Mouse (Mus musculus) kidney, postnatal 0 days (tissue): ENCODE measurements around the gene Gm28230. TPM values are rescaled to one million over a fixed set of nuclear protein-coding genes. Genes with fewer than 3 reads are reported as not detected.
A peak's percentile ranks its signal among the peaks of the same experiment; 100 is the strongest.

ENCODE experiments used
- ATAC-seq: fragments of 200-750 bp; cut with Nextera tagmentation; replicated peaks from 2 replicates; pipeline ENCODE4 v1.8.0; 2017; ENCODE audit warnings: low read depth, moderate number of reproducible peaks, moderate TSS enrichment, moderate library complexity; ENCODE audit not compliant: low FRiP score
- DNase-seq: peaks from one replicate; pipeline ENCODE4 v3.0.0-alpha.2; 2016; ENCODE audit warnings: low spot score
- H3K27ac ChIP-seq: fragments of 300-500 bp; sonication (generic); 2 replicates; pipeline ENCODE4 v1.5.1; 2014; ENCODE audit warnings: mild to moderate bottlenecking
- H3K27me3 ChIP-seq: fragments of 300-500 bp; sonication (generic); 2 replicates; pipeline ENCODE4 v1.6.1; 2014; ENCODE audit warnings: low read length, mixed read lengths; ENCODE audit not compliant: insufficient read depth
- H3K36me3 ChIP-seq: fragments of 300-500 bp; sonication (generic); 2 replicates; pipeline ENCODE4 v1.6.1; 2014; ENCODE audit warnings: low read length, mixed read lengths; ENCODE audit not compliant: insufficient read depth
- H3K4me1 ChIP-seq: fragments of 300-500 bp; sonication (generic); replicated peaks from 2 replicates; pipeline ENCODE4 v1.6.1; 2014; ENCODE audit warnings: antibody characterized with exemption, low read length, mixed read lengths; ENCODE audit not compliant: insufficient read depth
- H3K4me2 ChIP-seq: fragments of 300-500 bp; sonication (generic); 2 replicates; pipeline ENCODE4 v1.6.1; 2014; ENCODE audit warnings: mild to moderate bottlenecking, low read length, moderate library complexity, mixed read lengths
- H3K4me3 ChIP-seq: fragments of 300-500 bp; sonication (generic); replicated peaks from 2 replicates; pipeline ENCODE4 v1.5.1; 2014; ENCODE audit warnings: low read depth, low read length
- H3K9ac ChIP-seq: fragments of 300-500 bp; sonication (generic); 2 replicates; pipeline ENCODE4 v1.6.1; 2014; ENCODE audit warnings: low read depth, low read length
- H3K9me3 ChIP-seq: fragments of 300-500 bp; sonication (generic); replicated peaks from 2 replicates; pipeline ENCODE4 v1.6.1; 2016; ENCODE audit warnings: low read length, inconsistent platforms, mixed read lengths
- CTCF ChIP-seq: IDR thresholded peaks from 2 replicates; pipeline ENCODE4 v1.5.1; 2016; ENCODE audit warnings: antibody characterized with exemption, low read depth, mild to moderate bottlenecking, moderate library complexity
- WGBS: fragments of 180-500 bp; shearing (Covaris S2); extraction: QIAGEN DNeasy Blood & Tissue Kit; methylation state at CpG from one replicate; pipeline ENCODE4 v1.1.7; 2014; 5-methylcytosine and 5-hydroxymethylcytosine counted together
- polyA plus RNA-seq: library from polyadenylated mRNA; unstranded; fragments of >200 nt; fragmentation: Nextera tagmentation; extraction: Ambion mirVana; gene quantifications from 2 replicates; pipeline ENCODE4 v1.2.1, GENCODE M21; 2015

The Gm28230 gene
- polyA plus RNA-seq, 1 experiment from 2014 or later, result 1.3 TPM

DNA sequence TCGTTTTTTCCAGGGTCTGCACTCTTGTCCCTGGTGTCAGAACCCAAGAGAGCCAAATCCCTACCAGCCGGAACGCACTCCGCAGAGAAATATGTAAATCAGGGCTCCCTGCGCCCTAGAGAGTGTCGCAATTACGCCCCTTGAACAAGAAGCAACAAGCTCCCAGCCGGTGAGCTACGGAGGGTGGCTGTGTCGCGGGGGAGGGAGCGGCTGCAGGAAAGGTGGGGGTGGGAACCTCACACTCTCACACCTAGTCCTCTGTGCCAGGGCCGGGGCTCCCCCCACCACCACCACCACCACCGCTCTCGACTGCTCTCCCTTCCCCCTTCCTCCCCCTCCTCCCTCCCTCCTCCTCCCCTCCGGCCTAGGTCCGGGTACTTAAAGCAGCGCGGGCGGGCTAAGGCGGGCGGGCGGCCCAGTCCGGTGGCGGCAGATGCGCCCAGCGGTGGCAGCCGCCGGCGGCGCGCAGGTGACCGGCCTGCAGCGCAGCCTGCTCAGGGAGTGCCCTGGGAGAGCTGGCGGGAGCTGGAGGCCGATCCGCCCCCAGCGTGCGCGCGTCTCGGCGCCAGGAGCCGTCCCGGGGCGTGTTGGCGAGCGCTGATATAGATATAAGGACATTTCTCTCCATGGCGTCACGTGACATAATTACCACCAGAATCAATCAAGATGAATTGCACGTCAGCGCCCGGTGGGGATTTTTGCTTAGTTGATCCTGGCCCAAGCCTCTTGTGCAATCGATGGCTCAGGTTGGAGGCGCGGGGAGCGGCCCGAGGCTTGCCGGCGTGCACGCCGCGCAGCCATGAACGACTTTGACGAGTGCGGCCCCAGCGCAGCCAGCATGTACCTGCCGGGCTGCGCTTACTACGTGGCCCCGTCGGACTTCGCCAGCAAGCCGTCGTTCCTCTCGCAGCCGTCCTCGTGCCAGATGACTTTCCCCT, 44.7 kb upstream of the Gm28230 start:
- Histone ChIP-seq H3K27ac (peak overlapping the region; percentile 96), H3K9me3 (no peaks in the 10 kb centered on the region), H3K36me3 (no peaks in the 10 kb centered on the region), H3K4me1 (peaks cover 3% of the 10 kb centered on the region; the same call in 1 of the 2 replicates), H3K4me2 (peak overlapping the region; percentile 76), H3K9ac (peak overlapping the region; percentile 98), H3K4me3 (peak overlapping the region; percentile 82), H3K27me3 (peaks cover 5% of the 10 kb centered on the region; the same call in 1 of the 2 replicates)
- ATAC-seq (peak; percentile 68), DNase-seq (peak; percentile 82)
- WGBS, result under 1% methylated on average over 73 of the region's 78 CpGs
- TF ChIP-seq CTCF, result no peak

DNA sequence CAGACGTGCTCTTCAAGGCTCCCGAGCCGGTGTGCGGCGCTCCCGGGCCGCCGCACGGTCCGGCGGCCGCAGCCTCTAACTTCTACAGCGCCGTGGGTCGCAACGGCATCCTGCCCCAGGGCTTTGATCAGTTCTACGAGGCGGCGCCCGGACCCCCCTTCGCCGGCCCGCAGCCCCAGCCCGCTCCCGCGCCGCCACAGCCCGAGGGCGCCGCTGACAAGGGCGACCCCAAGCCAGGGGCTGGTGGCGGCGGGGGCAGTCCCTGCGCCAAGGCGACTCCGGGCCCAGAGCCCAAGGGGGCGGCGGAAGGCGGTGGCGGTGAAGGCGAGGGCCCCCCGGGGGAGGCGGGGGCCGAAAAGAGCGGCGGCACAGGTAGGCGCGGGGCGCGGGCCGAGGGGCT, 43.7 kb upstream of the Gm28230 start:
- peak overlapping the region; percentile 82 for H3K4me3 ChIP-seq
- WGBS, result 1% methylated on average over 30 of the region's 51 CpGs
- H3K36me3 ChIP-seq, result 0 out of 2 replicates have a peak, but pooled peaks cover 5% of the 10 kb centered on the region
- H3K27ac ChIP-seq, result peak overlapping the region; percentile 96
- no peak for TF ChIP-seq CTCF
- H3K9ac ChIP-seq, result peak overlapping the region; percentile 98
- H3K27me3 ChIP-seq, result peaks cover 5% of the 10 kb centered on the region; the same call in 1 of the 2 replicates
- ATAC-seq (no peak), DNase-seq (no peak)
- H3K9me3 ChIP-seq, result no peaks in the 10 kb centered on the region
- peak overlapping the region; percentile 76 for H3K4me2 ChIP-seq
- H3K4me1 ChIP-seq, result no peaks in the 10 kb centered on the region; the same call in 1 of the 2 replicates

DNA sequence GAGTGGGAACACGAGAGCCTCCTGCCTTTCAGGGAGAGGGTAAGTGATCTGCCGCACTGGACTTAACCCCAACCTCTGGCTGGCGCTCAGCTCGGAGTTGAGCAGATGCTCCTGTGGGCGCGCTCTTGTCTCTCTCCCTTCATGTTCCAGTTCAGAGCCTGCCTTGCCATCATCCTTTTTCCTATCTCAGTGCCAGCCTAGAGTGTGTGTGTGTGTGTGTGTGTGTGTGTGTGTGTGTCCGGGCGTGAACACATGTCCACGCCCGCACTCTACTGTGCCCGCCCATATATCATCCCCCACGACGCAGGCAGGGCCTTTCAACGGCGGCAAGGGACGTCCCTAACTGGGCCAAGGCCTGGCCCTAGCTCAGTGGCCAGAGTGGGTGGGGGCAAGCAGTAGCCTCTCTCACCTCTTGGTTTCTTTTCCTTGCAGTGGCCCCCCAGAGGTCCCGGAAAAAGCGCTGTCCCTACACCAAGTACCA, 43.0 kb upstream of the Gm28230 start:
- ATAC-seq (peak; percentile 47), DNase-seq (no peak)
- Histone ChIP-seq H3K4me2 (peak overlapping the region; percentile 76), H3K36me3 (0 out of 2 replicates have a peak, but pooled peaks cover 5% of the 10 kb centered on the region), H3K4me1 (no peaks in the 10 kb centered on the region; the same call in 1 of the 2 replicates), H3K9ac (peak overlapping the region; percentile 98), H3K4me3 (peak overlapping the region; percentile 82), H3K27me3 (peaks cover 5% of the 10 kb centered on the region; the same call in 1 of the 2 replicates), H3K9me3 (no peaks in the 10 kb centered on the region), H3K27ac (peak overlapping the region; percentile 96)
- no peak for TF ChIP-seq CTCF
- WGBS, result under 1% methylated on average over 18 of the region's 18 CpGs

DNA sequence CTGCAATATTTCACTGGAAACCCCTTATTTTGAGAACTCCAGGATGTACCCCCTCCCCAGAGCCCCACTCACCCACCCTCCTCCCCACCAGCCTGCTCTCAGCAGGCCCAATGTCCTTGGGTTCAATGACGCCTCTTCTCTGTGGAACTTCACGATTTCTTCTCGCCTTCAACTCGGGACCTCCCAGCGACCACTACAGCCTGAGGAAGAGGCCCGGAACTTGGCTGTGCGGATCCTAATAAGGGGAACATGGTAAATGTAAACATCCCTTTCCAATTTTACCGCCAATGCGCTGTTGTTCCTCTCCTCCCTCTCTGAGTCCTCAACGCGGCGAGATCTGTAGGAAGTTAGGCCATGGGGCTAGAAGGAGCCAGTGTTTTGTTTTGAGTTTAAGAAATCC, 42.4 kb upstream of the Gm28230 start:
- peak overlapping the region; percentile 98 for H3K9ac ChIP-seq
- H3K4me2 ChIP-seq, result peak overlapping the region; percentile 76
- peak overlapping the region; percentile 82 for H3K4me3 ChIP-seq
- peak overlapping the region; percentile 96 for H3K27ac ChIP-seq
- H3K27me3 ChIP-seq, result peaks cover 5% of the 10 kb centered on the region; the same call in 1 of the 2 replicates
- no peak for ATAC-seq
- H3K36me3 ChIP-seq, result 0 out of 2 replicates have a peak, but pooled peaks cover 5% of the 10 kb centered on the region
- H3K4me1 ChIP-seq, result no peaks in the 10 kb centered on the region; the same call in 1 of the 2 replicates
- WGBS, result 8% methylated on average over 12 of the region's 12 CpGs
- no peak for TF ChIP-seq CTCF
- H3K9me3 ChIP-seq, result no peaks in the 10 kb centered on the region
- DNase-seq, result no peak

DNA sequence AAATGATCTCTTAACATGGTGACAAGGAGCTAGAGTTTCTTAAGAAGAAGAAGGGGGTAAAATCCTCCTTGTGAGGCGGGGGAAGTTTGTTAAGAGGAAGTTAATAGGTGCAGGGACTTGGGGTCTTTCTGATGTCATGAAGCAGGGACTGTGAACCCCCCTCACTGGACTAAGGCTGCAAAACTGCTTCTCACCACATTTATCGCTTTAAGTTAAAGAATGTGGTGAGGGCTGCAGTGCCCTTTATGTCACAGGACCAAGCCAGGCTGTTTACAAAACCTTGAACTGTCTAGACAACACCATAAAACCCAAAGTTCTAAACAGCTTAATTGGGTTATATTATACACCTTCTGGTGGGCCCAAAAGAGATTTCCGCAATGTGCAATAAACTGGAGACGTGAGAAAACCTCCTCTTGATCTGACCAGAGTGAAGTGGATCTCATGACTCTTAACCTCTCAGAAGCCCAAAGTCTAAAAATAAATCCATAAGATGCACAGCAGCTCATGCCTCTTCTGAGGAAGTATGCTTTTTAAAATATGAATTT, 41.4 kb upstream of the Gm28230 start:
- Histone ChIP-seq H3K27ac (peak overlapping the region; percentile 96; the same call in 1 of the 2 replicates), H3K27me3 (peaks cover 5% of the 10 kb centered on the region; the same call in 1 of the 2 replicates), H3K4me1 (no peaks in the 10 kb centered on the region; the same call in 1 of the 2 replicates), H3K9me3 (no peaks in the 10 kb centered on the region), H3K9ac (peak overlapping the region; percentile 98), H3K4me2 (peak overlapping the region; percentile 76), H3K36me3 (0 out of 2 replicates have a peak, but pooled peaks cover 5% of the 10 kb centered on the region), H3K4me3 (peak overlapping the region; percentile 82)
- ATAC-seq (no peak), DNase-seq (no peak)
- WGBS, result 21% methylated on average over 4 of the region's 4 CpGs
- no peak for TF ChIP-seq CTCF

DNA sequence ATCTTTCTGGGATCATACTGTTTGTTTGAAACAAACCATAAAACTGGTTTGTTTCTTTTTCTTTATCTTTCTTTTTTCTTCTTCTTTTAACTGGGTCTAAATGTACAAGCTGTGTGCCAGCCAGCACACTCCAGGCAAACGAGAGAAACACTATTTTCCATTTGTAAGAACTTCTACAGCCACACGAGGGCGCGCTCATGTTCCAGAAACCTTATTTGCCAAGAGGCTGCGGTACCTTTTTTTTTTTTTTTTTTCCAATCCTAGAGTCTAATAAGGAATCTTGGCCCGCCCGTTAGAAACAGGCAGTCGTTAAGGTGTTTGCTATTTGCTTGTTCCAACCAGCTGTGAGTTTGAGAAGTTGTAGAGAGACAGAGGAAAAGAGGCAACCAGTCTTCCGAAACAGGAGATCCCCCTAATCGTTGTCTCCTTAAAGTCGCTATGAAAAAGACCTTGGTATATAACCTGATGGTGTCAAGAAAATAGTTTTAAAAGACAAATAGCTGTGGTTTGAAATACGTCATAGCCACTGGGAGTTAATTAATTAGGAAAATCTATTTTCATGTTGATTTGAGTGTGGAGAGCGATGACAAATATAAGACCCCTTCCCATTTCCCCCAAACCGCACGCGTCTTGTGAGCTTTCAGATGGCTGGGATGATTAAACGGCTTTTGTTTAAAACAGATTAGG, 40.1 kb upstream of the Gm28230 start:
- peak; percentile 97 for DNase-seq
- peak overlapping the region; percentile 94 for H3K27ac ChIP-seq
- peak overlapping the region; percentile 90 for H3K4me2 ChIP-seq
- WGBS, result 4% methylated on average over 17 of the region's 17 CpGs
- peak overlapping the region; percentile 82 for H3K4me3 ChIP-seq
- 0 out of 2 replicates have a peak, but pooled peaks cover 5% of the 10 kb centered on the region for H3K36me3 ChIP-seq
- H3K9ac ChIP-seq, result peak overlapping the region; percentile 86
- no peaks in the 10 kb centered on the region for H3K27me3 ChIP-seq
- H3K9me3 ChIP-seq, result no peaks in the 10 kb centered on the region
- peak; percentile 85 for TF ChIP-seq CTCF
- ATAC-seq, result no peak
- H3K4me1 ChIP-seq, result no peaks in the 10 kb centered on the region
